Mouse (Mus musculus) spleen, adult 2 months (tissue): ENCODE data around the gene Hmga1b. TPM values are rescaled to one million over a fixed set of nuclear protein-coding genes. Genes with fewer than 3 reads are reported as not detected.
"Not testable (repeated sequence)": the region's sequence is repeated elsewhere in the genome, so short reads cannot be mapped to it uniquely, and the experiment has no call there.

Source experiments
- DNase-seq, 2 experiments: peaks; one replicate each; pipeline versions ENCODE4 v3.0.0 to v3.0.0-alpha.2; 2012 to 2021; ENCODE audit warnings: low spot score in 2 of 2, low read depth in 1 of 2
- H3K27ac ChIP-seq: fragments of 200-500 bp; 2 replicates; pipeline ENCODE4 v1.5.1; 2012; ENCODE audit warnings: low read length, inconsistent platforms; ENCODE audit not compliant: insufficient read depth
- H3K27me3 ChIP-seq: fragments of 200-500 bp; 2 replicates; pipeline ENCODE4 v1.6.1; 2012; ENCODE audit warnings: mild to moderate bottlenecking, moderate library complexity, low read length, inconsistent platforms; ENCODE audit not compliant: control insufficient read depth, insufficient read depth
- H3K36me3 ChIP-seq: fragments of 200-500 bp; 2 replicates; pipeline ENCODE4 v1.6.1; 2012; ENCODE audit warnings: mild to moderate bottlenecking, low read length, inconsistent platforms; ENCODE audit not compliant: control insufficient read depth, insufficient read depth
- H3K4me1 ChIP-seq: fragments of 200-500 bp; 2 replicates; pipeline ENCODE4 v1.6.1; 2011; ENCODE audit warnings: inconsistent platforms; ENCODE audit not compliant: control insufficient read depth, insufficient read depth, insufficient read length
- H3K4me3 ChIP-seq: fragments of 200-500 bp; 2 replicates; pipeline ENCODE4 v1.5.1; 2011; ENCODE audit warnings: mild to moderate bottlenecking, inconsistent platforms; ENCODE audit not compliant: insufficient read depth, insufficient read length; ENCODE audit errors: extremely low read depth
- CTCF ChIP-seq: fragments of 200-500 bp; IDR thresholded peaks from 2 replicates; pipeline ENCODE4 v1.5.1; 2011; ENCODE audit warnings: mild to moderate bottlenecking, inconsistent platforms; ENCODE audit not compliant: insufficient read depth, insufficient read length, insufficient replicate concordance; ENCODE audit errors: extremely low read depth
- POLR2A ChIP-seq: fragments of 200-500 bp; IDR thresholded peaks from 2 replicates; pipeline ENCODE4 v1.6.1; 2011; ENCODE audit warnings: low read depth, low read length, inconsistent platforms
- WGBS: fragments of 180-500 bp; shearing (Covaris S2); methylation state at CpG from one replicate; pipeline ENCODE4 v1.1.7; 2018; 5-methylcytosine and 5-hydroxymethylcytosine counted together
- polyA plus RNA-seq: library from polyadenylated mRNA; depleted of rRNA; stranded (reverse); fragments of >200 nt; gene quantifications from 2 replicates; pipeline ENCODE4 v1.2.3, GENCODE M21; 2012

Hmga1b gene
- polyA plus RNA-seq, 1 experiment, result 0.84 TPM

- Histone ChIP-seq H3K36me3 (peaks cover 10% of the 10 kb centered on the region), H3K27ac (peak within 1 kb of the TSS; percentile 61)
- whole genome bisulfite sequencing, result 1% methylated on average over 94 of the region's 107 CpGs
Measured at GRCm38 (mm10) chr11:120784064-120784791, 21.6 kb downstream of the Hmga1b start, which contains the start of the genes Rfng and Gps1. Gene Rfng (minus strand): TSS chr11:120784207. Gene Gps1 (plus strand): TSS chr11:120784272.

DNA sequence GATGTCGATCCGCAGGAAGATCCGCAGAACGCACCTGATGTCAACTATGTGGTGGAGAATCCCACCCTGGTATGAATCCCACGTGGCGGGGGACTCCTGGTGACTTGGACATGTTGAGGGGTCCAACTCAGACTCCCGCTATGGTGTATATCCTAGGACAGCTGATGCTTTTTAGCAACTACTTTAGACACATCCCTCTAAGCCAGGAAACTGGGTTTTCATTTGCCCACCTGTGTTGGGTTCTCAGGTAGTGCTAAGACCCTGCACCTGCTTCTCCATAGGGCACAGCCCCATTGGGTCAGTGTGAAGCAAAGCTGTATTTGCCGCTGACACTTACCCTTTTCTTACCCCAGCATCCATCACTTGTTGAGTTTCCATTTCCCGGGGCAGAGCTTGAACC, 22.6 kb downstream of the Hmga1b start:
- H3K4me3 ChIP-seq, result peak overlapping the region; percentile 96; the same call in 1 of the 2 replicates
- peaks cover 9% of the 10 kb centered on the region for H3K4me1 ChIP-seq
- peaks cover 19% of the 10 kb centered on the region for H3K36me3 ChIP-seq
- WGBS, result 47% methylated on average over 9 of the region's 9 CpGs
- H3K27ac ChIP-seq, result no peak overlapping the region
- TF ChIP-seq POLR2A (no peak), CTCF (no peak)
- H3K27me3 ChIP-seq, result no peaks in the 10 kb centered on the region
- DNase-seq, result no peak

More at GRCm38 (mm10) chr11:120784064-120784791, 21.6 kb downstream of the Hmga1b start, which contains the start of the genes Rfng and Gps1:
- H3K27me3 ChIP-seq, result no peaks in the 10 kb centered on the region
- peaks cover 9% of the 10 kb centered on the region for H3K4me1 ChIP-seq
- TF ChIP-seq CTCF (no peak), POLR2A (no peak)
- H3K4me3 ChIP-seq, result peak within 1 kb of the TSS; percentile 96
- DNase-seq, result peak; percentile 38 to 81

DNA sequence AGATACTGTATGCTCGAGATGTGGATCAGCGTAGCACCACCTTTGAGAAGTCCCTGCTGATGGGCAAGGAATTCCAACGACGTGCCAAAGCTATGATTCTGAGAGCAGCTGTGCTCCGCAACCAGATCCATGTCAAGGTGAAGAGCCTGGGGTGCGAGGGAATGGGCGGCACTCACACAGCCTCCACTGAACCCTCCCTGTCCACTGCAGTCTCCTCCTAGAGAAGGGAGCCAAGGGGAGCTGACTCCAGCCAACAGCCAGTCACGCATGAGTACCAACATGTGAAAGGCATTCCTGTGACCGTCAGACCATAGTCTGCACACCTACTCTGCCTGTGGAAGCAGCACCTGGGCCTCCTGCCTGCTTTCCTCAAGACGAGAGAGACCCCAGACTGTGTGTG, 25.9 kb downstream of the Hmga1b start:
- H3K4me3 ChIP-seq, H3K27me3 ChIP-seq, DNase-seq, H3K27ac ChIP-seq, H3K4me1 ChIP-seq: not testable (repeated sequence)
- WGBS, result 94% methylated on average over 10 of the region's 10 CpGs
- peaks cover 35% of the 10 kb centered on the region for H3K36me3 ChIP-seq

GRCm38 (mm10) chr11:120789355-120789754, 26.8 kb downstream of the Hmga1b start:
- H3K36me3 ChIP-seq, result peaks cover 35% of the 10 kb centered on the region
- H3K27ac ChIP-seq, result no peak overlapping the region
- no peaks in the 10 kb centered on the region for H3K27me3 ChIP-seq
- TF ChIP-seq POLR2A (no peak), CTCF (no peak)
- peaks cover 6% of the 10 kb centered on the region for H3K4me1 ChIP-seq
- 86% methylated on average over 4 of the region's 4 CpGs for WGBS
- H3K4me3 ChIP-seq, result no peak overlapping the region
- DNase-seq, result no peak

- no peak for DNase-seq
- WGBS, result 96% methylated on average over 3 of the region's 3 CpGs
- H3K36me3 ChIP-seq, result peaks cover 35% of the 10 kb centered on the region
- TF ChIP-seq POLR2A (no peak), CTCF (no peak)
- H3K27me3 ChIP-seq, result no peaks in the 10 kb centered on the region
- H3K4me3 ChIP-seq, result no peak overlapping the region
- peaks cover 4% of the 10 kb centered on the region; the same call in 1 of the 2 replicates for H3K4me1 ChIP-seq
- H3K27ac ChIP-seq, result no peak overlapping the region
Measured at GRCm38 (mm10) chr11:120789810-120790209, 27.2 kb downstream of the Hmga1b start.

DNA sequence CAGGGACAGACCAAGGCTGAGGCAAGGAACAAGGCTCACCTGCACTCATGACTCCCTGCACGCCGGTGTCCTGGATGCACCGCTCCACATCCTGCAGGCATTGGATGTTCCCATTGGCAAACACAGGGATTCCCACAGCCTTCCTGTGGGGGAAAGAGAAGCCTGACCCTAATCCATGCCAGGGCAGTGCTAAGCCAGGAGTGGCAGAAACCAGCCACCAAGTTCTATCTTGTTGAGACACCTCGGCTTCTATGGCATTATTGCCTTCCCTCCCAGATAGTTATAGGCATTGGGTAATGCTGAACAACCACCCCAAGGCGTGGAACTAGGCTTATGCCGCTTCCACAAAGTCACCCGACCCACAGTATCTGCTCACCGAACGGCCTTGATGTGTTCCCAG, 30.1 kb downstream of the Hmga1b start:
- peaks cover 30% of the 10 kb centered on the region for H3K36me3 ChIP-seq
- no peak for TF ChIP-seq POLR2A

More for the DNA sequence above, 30.1 kb downstream of the Hmga1b start:
- WGBS, result 90% methylated on average over 9 of the region's 9 CpGs
- H3K4me3 ChIP-seq, result no peak overlapping the region
- H3K27me3 ChIP-seq, result no peaks in the 10 kb centered on the region
- no peak overlapping the region for H3K27ac ChIP-seq
- H3K4me1 ChIP-seq, result peaks cover 11% of the 10 kb centered on the region; the same call in 1 of the 2 replicates
- DNase-seq, result no peak
